Mouse (Mus musculus) G1E-ER4 (cell line): Measurements from ENCODE around the gene Olfr263. TPM values are rescaled to one million over a fixed set of nuclear protein-coding genes. Genes with fewer than 3 reads are reported as not detected.
"Not testable (repeated sequence)": the region's sequence is repeated elsewhere in the genome, so short reads cannot be mapped to it uniquely, and the experiment has no call there.

ENCODE experiments used
- GATA1 ChIP-seq: IDR thresholded peaks from one replicate; pipeline ENCODE4 v1.8.0; 2012; ENCODE audit warnings: low read length, inconsistent platforms
- polyA plus RNA-seq: library from polyadenylated mRNA; stranded (reverse); fragments of >175 nt; gene quantifications from 2 replicates; pipeline ENCODE4 v1.2.3, GENCODE M21; 2012

The Olfr263 gene
- polyA plus RNA-seq: not detected in 2 replicates

- TF ChIP-seq GATA1: not testable (repeated sequence)
These were observed at the start of gene Olfr263 for GRCm38 (mm10) chr13:21129339-21129738. Olfr263 (plus strand) TSS chr13:21129639.

DNA sequence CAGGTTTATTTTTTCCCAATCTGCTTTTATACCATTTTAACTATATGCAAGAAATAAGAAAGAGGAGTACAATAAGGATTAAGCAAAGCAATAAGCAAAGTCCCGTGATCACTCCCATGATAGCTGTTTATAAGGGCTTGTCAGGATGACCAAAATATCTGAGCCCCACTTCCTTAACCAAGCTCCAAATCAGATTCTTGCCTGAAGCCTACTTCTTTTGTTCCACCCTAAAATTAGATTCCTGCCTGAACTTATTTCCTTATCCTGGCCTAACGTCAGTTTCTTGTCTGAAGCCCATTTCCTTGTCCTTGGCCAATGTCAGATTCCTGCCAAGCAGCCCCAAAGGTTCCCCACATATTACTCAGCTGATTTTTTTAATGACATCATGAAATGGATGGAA, 46.8 kb upstream of the Olfr263 start:
- TF ChIP-seq GATA1: no peak

DNA sequence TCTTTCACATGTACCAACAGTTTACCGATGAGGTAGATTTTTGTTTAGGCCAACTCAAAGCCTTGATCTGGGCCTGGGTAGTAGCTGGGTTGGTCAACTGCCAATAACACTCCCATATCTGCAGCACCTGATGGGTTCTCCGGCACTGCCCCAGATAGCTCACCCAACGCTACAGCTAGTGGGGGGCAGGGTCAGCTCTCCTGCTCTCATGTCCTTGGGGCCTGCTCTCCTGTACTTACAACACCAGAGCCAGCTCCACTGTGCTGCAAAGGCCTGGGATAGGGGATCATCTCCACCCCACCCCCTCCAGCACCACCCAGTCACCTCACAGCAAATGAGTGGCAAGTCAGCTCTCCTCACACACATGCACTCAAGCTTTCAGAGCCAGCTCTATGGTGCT, 19.7 kb upstream of the Olfr263 start:
- no peak for TF ChIP-seq GATA1

DNA sequence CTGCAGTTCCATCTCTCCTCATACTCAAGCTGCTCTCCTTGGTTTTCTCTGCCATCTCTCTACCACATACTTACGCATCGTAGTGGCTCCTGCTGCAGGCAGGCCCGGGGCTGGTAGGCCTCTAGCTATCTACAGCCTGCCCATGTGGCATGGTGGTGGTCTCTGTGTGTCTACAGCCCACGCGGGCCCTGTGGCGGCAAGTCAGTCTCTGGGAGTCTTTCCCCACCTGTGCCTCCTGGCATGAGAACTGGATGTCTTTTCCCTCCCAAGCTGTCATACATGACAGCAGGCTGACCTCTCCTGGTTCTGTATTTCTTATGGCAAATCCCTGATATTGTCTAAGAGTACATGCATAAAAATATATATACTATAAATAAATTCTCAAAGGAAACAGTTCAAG, 19.0 kb upstream of the Olfr263 start:
- no peak for TF ChIP-seq GATA1

DNA sequence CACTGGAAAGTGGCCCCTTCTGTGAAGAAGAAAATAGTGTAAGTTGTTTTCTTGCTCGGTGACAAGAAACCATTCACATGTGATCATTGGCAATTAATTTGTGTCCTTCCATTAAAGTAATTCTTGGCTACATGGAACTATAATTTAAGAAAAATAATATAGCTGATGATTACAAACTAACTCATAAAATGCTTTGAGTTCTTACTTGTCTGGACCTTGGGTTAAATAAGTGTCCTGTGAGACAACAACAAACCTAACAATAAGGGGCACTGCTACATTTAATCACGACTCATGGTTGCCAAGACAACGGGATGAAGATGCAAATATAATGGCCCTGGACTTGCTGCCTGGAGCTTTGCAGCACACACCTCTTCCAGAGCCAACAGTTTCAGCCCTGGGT, 18.3 kb upstream of the Olfr263 start, which contains the start of gene Olfr1369-ps1:
TSS of gene Olfr1369-ps1 (plus strand) at position 301 of the 400 bp plus-strand sequence.
- not testable (repeated sequence) for TF ChIP-seq GATA1

DNA sequence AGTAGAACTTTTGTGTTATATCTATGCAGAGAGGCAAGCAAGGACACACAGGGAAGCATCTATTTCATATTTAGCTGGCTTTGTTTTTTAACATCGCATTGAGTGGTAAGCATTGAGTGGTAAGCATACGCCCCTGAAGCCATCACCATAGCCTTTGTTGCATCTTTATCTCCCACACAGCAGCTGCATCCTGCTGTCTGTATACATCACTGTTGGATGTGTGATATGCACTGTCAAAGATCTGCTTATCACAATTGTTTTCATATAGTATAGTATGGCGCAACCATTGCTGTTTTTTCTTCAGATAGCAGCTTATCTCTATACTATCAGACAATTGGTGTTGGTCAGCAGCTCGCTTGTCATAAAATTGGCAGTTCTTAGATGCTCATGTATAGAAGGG, 15.3 kb upstream of the Olfr263 start:
- peak; percentile 87 for TF ChIP-seq GATA1

- no peak for TF ChIP-seq GATA1
These were observed 13.0 kb downstream of the Olfr263 start for GRCm38 (mm10) chr13:21142421-21142820.

GRCm38 (mm10) chr13:21145767-21146166, 16.3 kb downstream of the Olfr263 start, which contains the start of gene Olfr1368:
Olfr1368 (minus strand) TSS chr13:21145867.
- no peak for TF ChIP-seq GATA1

GRCm38 (mm10) chr13:21155888-21156287, 26.4 kb downstream of the Olfr263 start:
- TF ChIP-seq GATA1: no peak

GRCm38 (mm10) chr13:21158071-21158470, 28.6 kb downstream of the Olfr263 start:
- TF ChIP-seq GATA1: no peak

- no peak for TF ChIP-seq GATA1
These were observed 29.5 kb downstream of the Olfr263 start for GRCm38 (mm10) chr13:21158785-21159474.

- TF ChIP-seq GATA1: no peak
These were observed 30.0 kb downstream of the Olfr263 start for GRCm38 (mm10) chr13:21159475-21159819.

GRCm38 (mm10) chr13:21160041-21160511, 30.6 kb downstream of the Olfr263 start:
- no peak for TF ChIP-seq GATA1

DNA sequence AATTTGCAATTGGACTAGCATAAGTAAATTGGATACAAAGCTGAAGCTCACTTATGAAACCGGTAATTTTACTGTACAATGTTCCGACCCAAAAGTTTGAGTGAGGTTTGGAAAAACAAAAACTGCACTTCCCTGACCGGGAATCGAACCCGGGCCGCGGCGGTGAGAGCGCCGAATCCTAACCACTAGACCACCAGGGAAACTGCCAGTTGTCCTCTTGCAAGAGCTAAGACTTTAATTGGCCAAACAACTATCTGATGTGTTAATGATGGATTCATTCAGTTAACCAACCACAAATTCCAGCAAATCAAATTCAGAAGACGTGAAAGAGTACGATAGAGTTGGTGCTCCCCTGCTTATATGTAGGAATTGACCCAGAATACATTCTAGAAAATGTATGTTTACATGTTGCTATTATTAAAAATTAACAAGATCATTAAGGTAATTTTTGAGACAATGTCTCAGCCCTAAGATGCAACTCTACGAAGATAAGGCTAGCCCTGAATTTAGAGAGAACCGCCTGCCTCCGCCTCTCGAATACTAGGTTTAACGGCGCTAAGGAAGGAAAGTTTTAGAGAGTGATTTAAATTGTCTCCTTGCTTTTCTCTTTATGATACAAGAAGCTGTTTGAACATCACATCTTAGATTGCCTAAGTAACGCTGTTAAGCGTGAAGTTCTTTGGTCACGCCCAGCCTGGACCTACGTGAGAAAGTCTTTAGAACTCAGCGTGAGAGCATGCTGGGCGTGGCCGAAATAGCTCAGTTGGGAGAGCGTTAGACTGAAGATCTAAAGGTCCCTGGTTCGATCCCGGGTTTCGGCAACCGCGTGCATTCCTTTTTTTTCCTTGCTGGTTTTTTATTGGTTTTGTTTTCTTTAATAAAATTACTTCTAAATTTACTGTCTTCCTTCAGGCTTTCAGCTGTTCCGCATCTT, 31.5 kb downstream of the Olfr263 start:
- TF ChIP-seq GATA1: no peak

- no peak for TF ChIP-seq GATA1
These were observed 32.2 kb downstream of the Olfr263 start for GRCm38 (mm10) chr13:21161591-21161990.

GRCm38 (mm10) chr13:21162591-21162990, 33.2 kb downstream of the Olfr263 start:
- TF ChIP-seq GATA1: no peak
